Mouse (Mus musculus): ENCODE measurements at regions not wholly inside any gene's neighbourhood (a gene's known extent, or its start where the extent isn't known, plus 50 kb on each side); places are given as distances from the start of the nearest gene placed in this dataset.

DNA sequence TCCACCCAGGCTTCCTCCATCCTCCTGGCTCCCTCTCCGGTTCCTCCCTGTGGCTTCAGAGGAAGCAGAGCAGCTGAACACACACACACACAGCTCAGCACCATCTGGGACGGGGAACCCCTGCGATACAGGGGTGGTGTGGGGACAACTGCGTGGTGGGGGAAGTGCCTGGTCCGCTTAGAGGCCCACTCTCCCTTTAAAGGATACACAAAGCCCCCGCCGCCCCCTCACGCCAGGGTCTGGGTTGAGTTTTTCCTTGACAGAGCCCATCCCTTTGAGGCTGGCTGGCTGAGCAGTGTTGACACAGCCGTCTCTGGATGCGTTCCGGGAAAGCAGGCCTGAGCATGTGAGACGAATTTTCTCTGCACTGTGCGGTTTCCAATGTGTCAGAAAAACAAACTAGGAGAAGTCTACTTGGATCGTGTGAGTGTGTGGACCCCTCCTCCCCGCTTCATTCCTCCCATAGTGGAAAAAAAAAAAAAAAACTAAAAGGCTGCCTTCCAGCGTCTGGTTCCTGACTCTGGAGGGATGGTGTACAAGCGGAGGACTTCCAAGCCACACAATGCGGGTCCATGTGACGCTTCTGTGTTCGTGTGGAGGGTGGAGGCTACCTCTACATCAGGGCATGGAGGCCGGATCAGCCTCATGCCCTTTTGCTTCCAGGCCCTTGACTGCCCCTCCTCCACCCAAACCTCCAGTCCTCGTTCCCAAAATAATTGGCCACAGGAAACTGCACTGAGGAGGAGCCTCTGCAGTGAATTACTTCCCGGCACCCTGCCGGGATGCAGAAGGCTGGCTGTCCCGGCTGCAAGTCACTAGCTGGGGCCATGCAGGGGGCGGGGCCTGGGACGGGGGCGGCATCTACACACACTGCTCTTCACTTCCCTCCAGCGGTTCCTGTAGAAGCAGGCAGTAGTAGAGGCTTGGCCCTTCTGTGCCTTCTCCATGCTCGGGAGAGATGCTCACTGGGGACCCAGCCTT, 120.0 kb downstream of the Rpl14 start:
- TF ChIP-seq MAX (IDR thresholded peaks at IDR 0.05; ENCODE audit: low read length) (no peak), ZKSCAN1 (IDR thresholded peaks at IDR 0.05; ENCODE audit: low read depth, low read length) (no peak), USF1 (IDR thresholded peaks at IDR 0.05; ENCODE audit: low read depth, low read length) (no peak), MXI1 (IDR thresholded peaks at IDR 0.05; ENCODE audit: low read depth, low read length) (no peak), ZC3H11A (IDR thresholded peaks at IDR 0.05; ENCODE audit: low read depth, low read length) (no peak), POLR2A (IDR thresholded peaks at IDR 0.05; ENCODE audit: control insufficient read depth in 1 of 2, insufficient read depth in 1 of 2, low read depth in 1 of 2, low read length in 2 of 2, poor library complexity in 1 of 2) (no peak)
